Mouse (Mus musculus) adrenal gland, postnatal 36 days (tissue): ENCODE measurements at regions not wholly inside any gene's neighbourhood (a gene's known extent, or its start where the extent isn't known, plus 50 kb on each side); places are given as distances from the start of the nearest gene placed in this dataset.

Source experiments
- DNase-seq, 2 experiments: peaks; one replicate each; pipeline ENCODE4 v3.0.0; 2021; ENCODE audit warnings: mixed read lengths in 1 of 2

DNA sequence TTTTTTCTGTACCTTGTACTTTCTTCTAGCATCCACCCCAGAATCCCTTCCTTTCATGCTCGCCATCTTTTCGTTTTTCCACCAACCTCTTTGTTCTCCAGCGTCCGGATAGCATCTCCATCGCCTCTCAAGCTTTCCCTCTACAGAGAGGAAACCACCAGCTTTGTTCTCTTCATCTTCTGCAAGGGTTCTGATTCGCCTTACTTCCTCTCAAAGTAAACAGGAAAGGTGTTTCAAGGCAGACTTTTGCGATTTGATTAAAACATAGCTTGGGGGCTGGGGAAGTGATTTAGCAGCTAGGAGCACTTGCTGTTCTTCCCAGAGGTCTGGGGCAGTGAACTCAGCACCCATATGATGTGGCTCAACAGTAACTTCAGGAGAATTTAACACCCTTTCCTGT is 71.4 kb downstream of the Emp1 start:
- no peak for DNase-seq

DNA sequence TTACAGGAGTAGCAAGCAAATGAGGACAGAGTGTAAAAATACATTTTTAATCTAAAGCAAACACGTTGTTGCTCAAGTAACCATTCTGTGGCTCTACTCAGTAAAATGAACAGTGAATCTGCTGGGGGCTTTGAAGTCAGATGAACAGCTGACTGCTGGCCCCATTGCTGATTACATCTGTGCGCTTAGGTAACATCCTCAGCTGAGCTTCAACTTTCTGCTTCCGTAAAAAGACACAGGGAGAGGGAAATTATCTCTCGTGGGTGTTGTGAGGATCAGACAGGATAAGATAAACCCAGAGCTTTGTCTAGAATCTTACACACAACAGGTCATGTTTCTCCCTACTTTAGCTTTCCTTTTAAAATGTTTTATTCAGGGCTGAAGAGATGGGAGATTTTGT is 74.0 kb downstream of the Emp1 start:
- no peak for DNase-seq

DNA sequence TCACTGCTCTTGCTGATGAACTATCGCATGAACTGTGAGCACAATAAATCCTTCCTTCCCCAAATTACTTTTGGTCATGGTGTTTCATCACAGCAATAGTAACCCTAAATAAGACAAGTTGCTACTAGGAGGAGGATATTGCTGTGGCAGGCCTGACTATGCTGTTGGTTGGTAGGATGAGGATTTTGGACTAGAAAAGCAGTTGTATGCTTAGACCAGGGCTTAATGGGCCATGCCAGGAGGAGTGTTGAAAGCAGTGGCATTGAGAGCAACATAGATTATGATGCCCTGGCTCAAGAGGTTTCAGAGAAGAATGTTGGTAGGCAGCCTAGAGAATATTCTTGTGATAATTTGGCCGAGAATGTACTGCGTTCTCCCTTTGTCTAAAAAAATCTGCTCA is 75.9 kb downstream of the Emp1 start:
- DNase-seq = no peak

DNA sequence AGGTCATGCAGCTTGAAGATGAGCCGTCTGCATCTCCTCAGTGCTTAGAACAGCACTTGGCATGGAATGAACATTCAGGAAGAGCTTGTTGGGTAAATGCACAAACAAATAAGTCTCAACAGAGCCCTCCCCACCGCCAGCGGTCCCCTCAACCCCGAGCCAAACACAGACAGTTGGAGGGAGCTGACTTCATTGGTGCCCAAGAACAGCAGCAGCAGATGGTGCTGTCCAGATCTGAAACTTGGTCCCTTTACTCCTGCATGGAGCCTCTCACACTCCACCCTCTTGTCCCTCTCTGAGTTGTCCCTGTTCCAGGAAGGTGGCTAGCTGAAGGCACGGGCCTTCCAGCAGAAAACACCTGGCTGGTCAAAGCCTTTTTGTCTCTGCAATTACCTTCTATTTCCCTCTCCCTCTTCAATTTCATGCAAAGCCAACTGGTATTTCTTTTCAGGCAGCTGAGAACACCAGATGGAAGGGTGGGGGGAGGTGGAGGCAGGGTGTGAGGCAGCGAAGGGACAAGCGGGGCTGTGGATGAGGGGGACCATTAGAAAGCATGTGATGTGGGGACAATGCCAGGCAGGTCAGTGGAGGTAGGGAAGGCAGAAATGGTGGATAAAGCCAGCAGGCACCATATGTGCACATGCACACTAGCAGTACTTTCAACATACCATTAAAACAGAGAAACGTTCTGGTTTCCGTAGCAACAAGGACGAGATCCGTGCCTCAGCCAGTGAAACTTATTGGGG is 79.0 kb downstream of the Emp1 start:
- DNase-seq = no peak

DNA sequence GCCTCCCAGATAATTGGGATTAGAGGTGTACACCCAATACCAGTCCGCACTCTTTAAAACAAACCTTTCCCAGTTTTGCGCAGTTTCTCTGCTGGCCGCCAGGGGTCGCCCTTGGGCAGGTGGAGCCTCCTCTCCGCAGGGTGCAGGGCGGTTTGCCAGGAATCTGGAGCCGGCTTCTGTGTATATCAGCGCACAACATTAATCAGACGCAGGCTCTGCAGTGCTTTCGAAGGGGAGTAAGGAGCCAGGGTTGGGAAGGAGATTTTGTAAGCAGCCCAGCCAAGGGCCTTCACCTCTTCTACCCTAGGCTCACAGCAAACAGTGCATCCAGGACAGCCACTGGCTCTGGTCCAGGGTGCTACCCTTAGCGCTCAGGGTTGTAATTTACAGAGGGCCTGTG is 82.3 kb downstream of the Emp1 start:
- DNase-seq = peak; percentile 93 to 95

DNA sequence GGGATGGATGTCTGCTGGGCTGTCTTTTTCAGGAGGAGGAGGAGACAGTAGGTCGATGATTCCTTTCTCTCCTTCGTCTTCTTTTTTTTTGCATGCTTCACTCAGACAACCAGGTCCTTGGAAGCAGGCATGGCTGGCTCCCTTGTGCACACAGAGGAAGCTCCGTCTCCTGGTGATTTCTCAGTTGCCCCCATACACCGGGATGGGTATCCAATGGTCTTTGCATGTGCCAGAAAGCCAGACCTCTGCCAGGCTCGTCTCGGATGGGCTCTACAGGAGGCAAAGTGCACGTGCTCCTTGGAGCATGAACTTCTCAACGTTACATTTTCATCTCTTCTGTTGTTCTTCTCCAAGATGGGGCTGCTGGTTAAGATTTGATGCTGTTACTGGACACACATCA is 82.7 kb downstream of the Emp1 start:
- DNase-seq = peak in 1 of 2 experiments; percentile 3

DNA sequence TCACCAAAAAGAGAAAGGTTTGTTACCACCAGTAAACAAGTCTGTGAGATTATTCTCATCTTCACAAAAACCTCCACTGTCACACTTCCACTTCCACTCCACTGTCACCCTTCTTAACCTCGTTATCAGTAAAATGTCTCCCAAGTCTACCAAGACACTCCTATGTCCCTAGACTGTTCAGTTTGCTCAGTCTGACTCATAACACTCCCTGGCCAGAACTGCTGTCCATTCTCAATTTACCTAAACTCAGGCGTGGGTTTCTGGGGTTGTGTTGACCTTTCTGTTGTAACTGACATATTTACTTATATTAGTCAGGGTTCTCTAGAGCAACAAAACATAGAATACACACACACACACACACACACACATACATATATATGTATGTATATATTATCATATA is 85.5 kb downstream of the Emp1 start:
- no peak for DNase-seq

DNA sequence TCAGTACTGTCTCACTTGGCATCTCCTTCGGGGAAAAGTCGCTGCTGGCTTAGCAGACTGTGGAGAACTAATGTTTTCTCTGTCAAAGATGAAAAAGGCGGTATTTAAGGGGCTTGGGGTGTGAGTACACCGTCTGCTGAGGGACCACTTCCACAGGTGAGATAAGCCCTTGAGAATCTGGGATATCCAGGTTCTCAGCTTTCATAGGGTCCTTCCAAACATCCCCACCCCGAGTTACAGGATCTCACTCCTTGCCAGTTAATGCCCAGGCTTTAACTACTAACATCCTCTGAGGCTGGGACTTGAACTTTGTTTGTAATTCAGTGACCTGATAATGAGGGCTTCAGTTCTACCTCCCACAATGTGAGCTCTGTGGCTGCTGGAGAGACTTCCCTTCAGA is 86.9 kb downstream of the Emp1 start:
- no peak for DNase-seq

DNA sequence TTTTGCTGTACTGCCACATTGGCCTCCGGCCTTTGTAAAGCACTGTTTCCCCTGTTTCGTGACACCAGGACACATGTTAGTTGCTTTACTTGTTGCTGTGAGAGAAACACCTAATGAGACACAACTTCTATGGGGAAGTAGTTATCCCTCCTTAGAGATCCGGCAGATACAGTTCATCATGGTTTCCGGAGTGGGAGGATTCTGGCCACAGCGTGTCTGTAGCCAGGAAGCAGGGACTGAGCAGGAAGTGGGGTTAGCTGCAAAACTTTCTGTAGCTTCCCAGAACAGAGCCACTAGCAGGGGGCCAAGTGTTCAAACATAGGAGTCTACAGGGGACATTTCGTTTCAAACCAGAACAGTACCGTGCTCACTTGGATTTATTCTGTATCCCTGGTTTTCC is 88.2 kb downstream of the Emp1 start:
- no peak for DNase-seq

DNA sequence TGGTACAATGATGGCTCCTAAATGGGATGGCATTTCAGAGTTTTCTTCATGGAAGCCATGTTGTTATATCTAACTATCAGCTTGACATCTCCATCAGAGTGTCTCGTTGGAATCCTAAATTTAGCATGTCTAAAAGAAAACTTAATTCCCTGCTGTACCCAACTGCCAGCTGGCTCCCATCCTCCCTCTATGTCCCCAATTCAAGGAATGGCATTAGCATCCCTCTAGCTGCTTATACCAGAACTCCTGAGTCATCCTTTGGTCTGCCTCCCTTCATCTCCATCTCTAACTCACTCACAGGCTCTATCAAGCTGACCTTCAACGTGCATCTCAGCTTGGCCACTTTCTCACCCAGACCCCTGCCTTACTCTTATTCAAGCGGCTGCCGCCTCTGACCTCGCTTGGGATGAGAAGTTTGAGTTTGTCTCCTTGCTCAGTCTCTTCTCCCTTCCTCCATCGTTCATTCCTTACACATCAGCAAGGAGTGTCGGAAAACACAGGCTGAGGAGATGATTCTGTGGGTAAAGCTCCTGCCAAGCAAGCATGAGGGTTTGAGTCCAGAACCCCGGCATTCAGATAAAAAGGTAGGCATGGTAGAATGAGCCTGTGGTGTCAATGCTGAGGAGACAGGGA is 88.9 kb downstream of the Emp1 start:
- no peak for DNase-seq

DNA sequence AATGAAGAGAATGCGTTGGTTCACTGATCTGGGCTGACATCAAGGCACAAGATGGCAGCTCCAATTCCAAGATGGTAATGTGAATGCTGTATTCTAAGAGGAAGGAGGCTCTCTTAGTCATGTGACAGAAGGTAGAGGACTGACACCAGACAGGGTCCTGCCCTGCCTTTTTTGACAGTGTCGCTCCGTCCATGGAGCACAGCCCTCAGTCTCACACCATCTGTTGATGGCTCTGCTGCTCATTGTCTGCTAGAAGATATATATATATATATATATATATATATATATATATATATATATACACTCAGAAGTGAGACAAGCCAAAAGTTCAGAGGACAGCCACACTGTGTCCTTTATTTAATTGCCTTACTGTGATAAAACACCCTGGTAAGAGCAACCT is 90.7 kb downstream of the Emp1 start:
- DNase-seq = no peak

DNA sequence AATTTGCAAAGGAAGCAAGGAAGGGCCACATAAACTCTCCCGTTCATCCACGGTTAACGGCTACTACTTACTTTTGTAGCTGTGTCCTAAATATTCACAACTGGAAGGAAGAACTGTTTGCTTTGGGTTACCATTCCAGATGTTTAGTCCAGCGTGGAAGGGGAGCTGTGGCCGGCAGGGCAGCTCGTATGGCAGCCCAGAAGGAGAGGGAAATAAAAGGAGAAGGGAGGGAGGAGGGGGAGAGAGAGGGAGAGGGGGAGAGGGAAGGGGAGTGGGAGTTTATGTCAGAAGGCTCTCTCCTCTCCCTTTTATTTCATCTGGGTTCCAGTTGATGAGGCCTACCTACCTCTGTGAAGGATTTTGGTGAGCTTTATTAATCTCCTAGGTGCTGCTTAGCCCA is 110.2 kb downstream of the Emp1 start:
- DNase-seq = no peak

DNA sequence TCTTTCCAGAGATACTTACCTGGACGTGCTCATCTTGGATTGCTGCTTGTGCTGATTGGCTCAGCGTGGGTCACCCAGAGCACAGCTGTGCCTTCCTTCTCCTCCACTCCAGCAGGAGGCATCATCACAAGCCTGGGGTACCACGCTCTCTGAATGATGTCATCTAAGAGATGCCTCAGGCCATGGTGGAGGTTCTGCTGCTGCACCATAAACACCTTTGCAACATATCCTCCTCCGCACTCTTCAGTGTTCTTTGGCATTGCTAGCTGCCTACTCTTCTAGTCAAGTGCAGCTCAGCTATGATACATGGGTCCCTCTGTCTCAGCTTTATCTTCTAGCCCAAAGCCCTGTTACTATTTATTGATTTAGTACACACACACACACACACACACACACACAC is 110.8 kb downstream of the Emp1 start:
- no peak for DNase-seq

DNA sequence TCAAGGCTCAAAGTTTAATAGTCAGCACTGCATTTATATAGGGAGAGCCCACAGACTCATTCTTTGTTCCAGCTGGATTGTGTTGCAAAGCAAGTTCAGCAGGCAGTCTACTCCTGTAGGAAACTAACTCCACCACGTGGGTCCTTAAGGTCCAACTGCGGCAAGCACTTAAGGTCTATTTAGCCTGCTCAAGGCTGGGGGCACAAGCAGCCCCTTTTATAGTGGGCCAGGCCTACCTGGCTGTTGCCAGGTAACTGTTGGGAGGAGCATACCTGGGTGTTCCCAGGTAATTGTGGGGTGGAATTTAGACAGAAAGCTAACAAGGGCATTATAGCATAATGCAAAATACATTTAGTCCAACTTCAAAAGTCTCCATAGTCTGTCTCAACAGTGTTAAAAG is 126.5 kb downstream of the Emp1 start:
- DNase-seq = no peak

DNA sequence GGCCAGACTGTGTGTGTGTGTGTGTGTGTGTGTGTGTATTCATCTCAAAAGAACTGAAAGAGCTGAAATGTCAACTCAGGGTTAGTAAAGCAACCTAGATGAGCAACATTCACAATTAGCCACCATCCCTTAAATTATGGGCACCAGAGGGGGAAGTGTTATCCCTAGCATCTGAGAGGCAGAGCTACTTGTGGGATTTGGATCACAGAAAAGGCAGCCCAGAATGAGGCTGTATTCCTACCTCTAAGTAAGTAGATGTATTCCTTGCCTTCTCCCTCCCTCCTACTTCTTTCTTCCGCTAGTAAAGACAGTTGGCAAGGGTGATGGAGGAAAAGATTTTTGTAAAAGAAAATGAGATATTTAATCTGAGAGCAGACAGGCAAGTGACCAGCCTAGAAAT is 131.6 kb downstream of the Emp1 start:
- no peak for DNase-seq

DNA sequence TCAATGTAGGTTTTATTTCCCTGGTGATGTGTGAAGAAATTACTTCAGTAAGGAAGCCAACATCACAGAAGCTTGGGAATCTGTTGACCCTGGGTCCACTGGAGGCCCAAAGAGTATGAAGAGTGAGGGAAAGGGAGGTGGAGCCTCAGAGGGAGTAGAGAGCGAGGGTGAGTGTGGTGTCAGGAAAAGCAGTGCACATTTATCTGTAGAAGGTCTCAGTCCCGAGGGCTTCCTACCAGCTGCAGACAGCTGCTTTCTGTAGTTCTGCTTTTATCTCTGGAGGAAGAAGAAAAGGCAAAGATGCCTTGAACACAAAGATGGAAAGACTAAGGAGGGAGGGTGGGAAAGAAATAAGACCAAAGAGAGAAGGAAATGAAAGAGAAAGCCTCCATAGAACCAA is 133.5 kb downstream of the Emp1 start:
- DNase-seq = no peak

DNA sequence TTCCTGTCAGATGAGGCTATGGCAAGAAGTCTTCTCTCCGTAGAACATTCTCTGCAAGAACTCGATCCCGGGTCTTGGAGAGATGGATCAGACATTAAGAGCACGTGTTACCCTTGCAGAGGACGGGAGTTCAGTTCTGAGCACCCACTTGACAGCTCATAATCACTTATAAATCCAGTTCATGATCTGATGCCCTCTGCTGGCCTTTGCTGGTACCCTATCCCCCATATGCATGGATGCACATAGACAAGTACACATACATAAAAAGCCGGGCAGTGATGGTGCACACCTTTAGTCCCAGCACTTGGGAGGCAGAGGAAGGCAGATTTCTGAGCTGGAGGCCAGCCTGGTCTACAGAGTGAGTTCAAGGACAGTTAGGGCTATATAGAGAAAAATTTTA is 136.2 kb downstream of the Emp1 start:
- no peak for DNase-seq

DNA sequence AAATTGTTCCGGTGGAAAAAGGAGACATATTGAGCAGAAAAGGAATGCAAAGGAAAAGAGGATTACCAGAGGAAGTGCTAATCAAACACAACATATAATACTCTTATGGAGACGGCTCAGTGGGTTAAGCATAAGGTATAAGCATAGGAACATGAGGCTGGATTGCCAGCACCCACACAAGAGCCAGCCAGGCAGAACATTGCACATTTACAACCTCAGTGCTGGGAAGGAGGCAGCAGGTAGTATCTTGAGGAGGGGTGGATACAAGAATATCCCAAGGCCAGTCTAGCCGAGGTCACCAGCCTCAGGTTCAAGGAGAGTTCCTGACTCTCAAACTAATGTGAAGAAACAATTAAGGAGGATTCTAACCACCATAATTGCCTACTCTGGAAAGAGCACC is 138.0 kb downstream of the Emp1 start:
- no peak for DNase-seq

DNA sequence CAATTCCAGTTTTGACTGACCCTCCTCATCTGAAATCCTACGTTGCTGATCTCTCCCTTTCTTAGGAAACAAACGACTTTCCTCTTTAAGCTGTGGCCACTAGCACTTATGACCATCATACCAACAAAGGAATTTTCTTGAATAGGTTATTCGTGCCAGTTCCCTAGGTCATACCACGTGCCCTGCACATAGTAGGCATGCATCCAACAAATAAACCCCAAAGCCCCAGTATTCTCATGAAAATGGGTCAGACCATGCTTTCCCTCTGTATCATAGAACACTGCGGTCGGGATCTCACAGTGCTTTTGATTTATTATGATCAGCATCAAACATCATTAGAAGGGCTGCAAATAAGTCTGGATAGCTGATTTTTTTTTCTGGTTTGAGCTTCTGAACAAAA is 139.4 kb downstream of the Emp1 start:
- DNase-seq = no peak

DNA sequence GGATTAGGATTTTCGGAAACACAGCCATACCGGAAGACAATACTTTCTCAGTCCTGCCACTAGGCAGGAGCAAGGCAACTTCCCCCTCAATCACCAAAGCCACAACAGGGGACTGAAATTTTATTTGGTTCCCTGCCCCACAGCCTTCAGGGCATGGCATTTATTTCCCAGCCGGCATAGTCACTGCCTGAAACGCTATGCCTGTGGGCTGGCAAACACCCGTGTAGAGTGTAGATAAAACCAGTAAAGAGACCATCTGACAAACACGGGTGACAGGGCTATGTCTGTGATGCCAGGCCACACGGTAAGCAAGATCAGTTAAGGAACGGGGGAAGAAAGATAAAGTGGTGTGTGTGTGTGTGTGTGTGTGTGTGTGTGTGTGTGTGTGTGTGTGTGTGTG is 140.1 kb downstream of the Emp1 start:
- no peak for DNase-seq

DNA sequence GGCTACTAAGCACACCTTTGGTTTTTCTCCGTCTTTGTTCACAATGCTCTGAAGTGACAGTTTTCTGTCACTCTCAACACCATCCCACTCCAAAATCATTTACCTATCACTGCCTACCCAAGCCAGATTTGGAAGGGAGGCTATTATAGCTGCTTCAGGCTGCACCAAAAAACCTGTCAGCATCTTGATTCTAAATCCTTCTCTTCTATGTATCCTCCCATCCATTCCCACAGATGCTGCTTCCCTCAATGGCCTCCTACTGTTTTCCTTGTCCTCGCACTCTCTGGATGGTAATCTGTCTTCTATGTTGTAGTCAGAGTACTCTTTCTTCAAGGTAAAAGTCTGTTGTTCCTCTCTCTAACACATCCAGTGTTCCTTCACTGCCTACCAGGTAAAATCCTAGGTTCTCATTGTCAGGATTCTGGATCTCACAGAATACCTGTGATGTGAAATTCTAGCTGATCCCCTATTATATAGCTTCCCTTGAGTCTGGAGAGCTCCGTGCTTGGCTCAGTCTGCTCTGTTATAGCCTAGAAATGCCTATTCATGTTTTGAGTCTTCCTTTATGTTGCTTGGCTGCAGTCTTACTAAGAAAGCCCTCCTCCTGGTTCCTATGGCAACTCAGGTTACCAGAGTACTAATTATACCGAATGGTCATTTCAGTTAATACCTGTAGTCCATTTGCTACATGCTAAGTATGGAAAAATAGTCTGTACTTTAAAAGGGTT is 156.5 kb downstream of the Emp1 start:
- no peak for DNase-seq

DNA sequence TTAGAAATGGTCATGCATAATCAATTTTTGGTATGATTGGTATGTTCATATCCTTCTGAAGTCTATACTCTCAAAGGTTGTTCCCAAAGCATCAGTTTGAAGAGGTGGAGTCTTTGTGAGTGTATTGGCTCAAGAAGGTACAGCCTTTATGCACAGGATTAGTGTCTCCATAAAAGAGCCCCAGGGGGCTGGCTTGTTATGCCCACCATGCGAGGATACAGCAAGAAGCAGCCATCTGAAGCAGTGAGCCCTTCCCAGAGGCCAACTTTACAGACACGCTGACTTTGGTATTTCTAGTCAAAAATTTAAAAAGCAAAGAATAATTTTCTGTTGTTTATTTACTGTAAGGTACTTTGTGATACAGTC is 157.1 kb downstream of the Emp1 start:
- no peak for DNase-seq

DNA sequence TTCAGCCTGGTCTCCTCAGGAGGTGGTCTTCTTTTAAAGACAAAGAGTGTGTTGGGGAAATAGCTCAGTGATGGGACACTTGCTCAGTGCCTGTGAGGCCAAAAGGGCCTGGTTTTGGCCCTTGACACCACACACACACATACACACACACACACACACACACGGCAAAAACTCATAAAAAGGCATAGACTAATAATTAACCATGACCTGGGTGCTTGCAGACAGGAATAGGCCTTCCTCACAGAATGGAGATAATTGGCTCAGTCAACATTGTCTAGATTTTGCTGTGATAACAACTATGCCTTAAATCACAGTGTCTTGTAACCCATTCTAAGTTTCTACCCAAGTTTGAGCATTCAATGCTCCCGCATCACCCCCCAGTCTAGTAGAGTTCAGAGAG is 158.5 kb downstream of the Emp1 start:
- no peak for DNase-seq

DNA sequence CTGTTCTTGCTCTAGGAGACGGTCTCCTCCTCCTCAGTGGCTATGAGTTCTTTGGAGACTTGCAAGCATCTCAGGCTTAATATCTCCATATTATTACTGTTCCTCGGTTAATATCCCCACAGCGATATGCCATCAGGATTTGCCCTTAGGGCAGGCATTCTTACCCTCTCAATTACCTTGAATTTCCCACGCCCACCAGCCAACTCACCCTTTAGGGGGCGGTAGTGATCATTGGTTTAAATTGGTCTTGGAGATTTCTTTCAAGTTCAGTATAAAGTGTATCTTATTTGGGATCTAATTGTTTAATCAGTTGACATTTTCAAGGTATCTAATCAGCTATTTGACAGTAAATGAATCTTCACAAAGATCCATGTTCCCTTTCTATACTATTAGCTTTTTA is 162.5 kb downstream of the Emp1 start:
- DNase-seq = peak in 1 of 2 experiments; percentile 3
